Comparison of ENCODE assay signal across 19 mouse cellular contexts in genomic region chr19:12668601-12669000, GRCm38 (mm10). TPM values are rescaled to one million over a fixed set of nuclear protein-coding genes. Genes with fewer than 3 reads are reported as not detected.
"Had no signal": no experiment of that assay in that cellular context is flagged by ENCODE, and none has a peak within 500 bp of the region (broad histone marks: within the 10 kb centered on the region; RNA-seq: fewer than 3 reads in every experiment).

No protein-coding gene starts in this region.

RNA-seq across cellular contexts. Expression of gene Olfr1442, which starts 1.6 kb away (rescaled TPM):
- polyA plus RNA-seq: cortical plate, adult 2 months; embryonic facial prominence, embryonic 10.5 days; embryonic facial prominence, embryonic 11.5 days; embryonic facial prominence, embryonic 12.5 days; embryonic facial prominence, embryonic 13.5 days; embryonic facial prominence, embryonic 14.5 days; embryonic facial prominence, embryonic 15.5 days; erythroblast, embryonic 14.5 days; forebrain, embryonic 10.5 days; forebrain, embryonic 11.5 days; forebrain, embryonic 12.5 days; forebrain, embryonic 13.5 days; forebrain, embryonic 14.5 days; forebrain, embryonic 15.5 days; forebrain, embryonic 16.5 days; forebrain, postnatal 0 days; frontal cortex, adult 2 months; heart, adult 2 months had no signal

RNA-seq across cellular contexts. Expression of gene Olfr1443, which starts 9.3 kb away (rescaled TPM):
- polyA plus RNA-seq: cortical plate, adult 2 months; embryonic facial prominence, embryonic 10.5 days; embryonic facial prominence, embryonic 11.5 days; embryonic facial prominence, embryonic 12.5 days; embryonic facial prominence, embryonic 13.5 days; embryonic facial prominence, embryonic 14.5 days; embryonic facial prominence, embryonic 15.5 days; erythroblast, embryonic 14.5 days; forebrain, embryonic 10.5 days; forebrain, embryonic 11.5 days; forebrain, embryonic 12.5 days; forebrain, embryonic 13.5 days; forebrain, embryonic 14.5 days; forebrain, embryonic 15.5 days; forebrain, embryonic 16.5 days; forebrain, postnatal 0 days; frontal cortex, adult 2 months; gonadal fat pad, adult 2 months; heart, adult 2 months had no signal

RNA-seq across cellular contexts. Expression of gene Keg1, which starts 27.0 kb away (rescaled TPM):
- polyA plus RNA-seq: cortical plate, adult 2 months; embryonic facial prominence, embryonic 10.5 days; embryonic facial prominence, embryonic 11.5 days; embryonic facial prominence, embryonic 12.5 days; embryonic facial prominence, embryonic 13.5 days; embryonic facial prominence, embryonic 14.5 days; embryonic facial prominence, embryonic 15.5 days; erythroblast, embryonic 14.5 days; forebrain, embryonic 10.5 days; forebrain, embryonic 11.5 days; forebrain, embryonic 12.5 days; forebrain, embryonic 13.5 days; forebrain, embryonic 14.5 days; forebrain, embryonic 15.5 days; forebrain, embryonic 16.5 days; forebrain, postnatal 0 days; frontal cortex, adult 2 months had no signal

RNA-seq across cellular contexts. Expression of gene Glyat, which starts 35.5 kb away (rescaled TPM):
- polyA plus RNA-seq: cortical plate, adult 2 months; embryonic facial prominence, embryonic 10.5 days; embryonic facial prominence, embryonic 11.5 days; embryonic facial prominence, embryonic 12.5 days; embryonic facial prominence, embryonic 13.5 days; embryonic facial prominence, embryonic 14.5 days; embryonic facial prominence, embryonic 15.5 days; erythroblast, embryonic 14.5 days; forebrain, embryonic 10.5 days; forebrain, embryonic 11.5 days; forebrain, embryonic 12.5 days; forebrain, embryonic 13.5 days; forebrain, embryonic 14.5 days; forebrain, embryonic 15.5 days; forebrain, embryonic 16.5 days; forebrain, postnatal 0 days; frontal cortex, adult 2 months; heart, adult 2 months had no signal
